Mouse (Mus musculus): Measurements from ENCODE around the gene Otor.
A peak's percentile ranks its signal among the peaks of the same experiment; 100 is the strongest.

The Otor gene

GRCm38 (mm10) chr2:143078198-143078851 is at the start of gene Otor:
Otor (plus strand) TSS chr2:143078473.
- DNase-seq, result no peak

- no peak for DNase-seq
Observed at GRCm38 (mm10) chr2:143031283-143031682, 47.0 kb upstream of the Otor start.

- no peak for DNase-seq
Observed at GRCm38 (mm10) chr2:143032378-143033255, 45.7 kb upstream of the Otor start.

GRCm38 (mm10) chr2:143034350-143035085 is 43.8 kb upstream of the Otor start:
- DNase-seq, result no peak

GRCm38 (mm10) chr2:143035086-143035593 is 43.1 kb upstream of the Otor start:
- no peak for DNase-seq

GRCm38 (mm10) chr2:143041596-143041995 is 36.7 kb upstream of the Otor start:
- no peak for DNase-seq

- DNase-seq, result no peak
Observed at GRCm38 (mm10) chr2:143055251-143055650, 23.0 kb upstream of the Otor start.

- DNase-seq, result no peak
Observed at GRCm38 (mm10) chr2:143056736-143057135, 21.5 kb upstream of the Otor start.

GRCm38 (mm10) chr2:143062432-143062811 is 15.9 kb upstream of the Otor start:
- no peak for DNase-seq

GRCm38 (mm10) chr2:143062812-143063792 is 15.2 kb upstream of the Otor start, which contains the start of gene Snrpb2:
Snrpb2 (plus strand) TSS chr2:143063039.
- peak; percentile 85 to 91 for DNase-seq

- no peak for DNase-seq
Observed at GRCm38 (mm10) chr2:143065914-143066313, 12.4 kb upstream of the Otor start.

GRCm38 (mm10) chr2:143081693-143082092 is 3.4 kb downstream of the Otor start:
- no peak for DNase-seq

GRCm38 (mm10) chr2:143084852-143085397 is 6.7 kb downstream of the Otor start:
- DNase-seq, result no peak

- no peak for DNase-seq
Observed at GRCm38 (mm10) chr2:143089866-143090265, 11.6 kb downstream of the Otor start.

GRCm38 (mm10) chr2:143093726-143094125 is 15.5 kb downstream of the Otor start:
- peak; percentile 31 to 54 for DNase-seq

GRCm38 (mm10) chr2:143094761-143095160 is 16.5 kb downstream of the Otor start:
- no peak for DNase-seq

GRCm38 (mm10) chr2:143097170-143097569 is 18.9 kb downstream of the Otor start:
- DNase-seq, result no peak

GRCm38 (mm10) chr2:143113859-143114258 is 35.6 kb downstream of the Otor start:
- peak; percentile 25 to 38 for DNase-seq

- peak; percentile 60 to 73 for DNase-seq
Observed at GRCm38 (mm10) chr2:143114716-143115115, 36.4 kb downstream of the Otor start.

- DNase-seq, result peak; percentile 16 to 58
Observed at GRCm38 (mm10) chr2:143117453-143117852, 39.2 kb downstream of the Otor start.

- DNase-seq, result no peak
Observed at GRCm38 (mm10) chr2:143118221-143118620, 39.9 kb downstream of the Otor start.

Measured in cerebellum, postnatal 25 days (tissue).